Mouse (Mus musculus) liver, adult 2 months (tissue): ENCODE measurements around the gene Tanc1.

ENCODE experiments used
- CTCF ChIP-seq: fragments of 200-500 bp; IDR thresholded peaks from 2 replicates; pipeline ENCODE4 v1.5.1; 2011; ENCODE audit warnings: low read depth, low read length, control low read depth
- POLR2A ChIP-seq: fragments of 200-500 bp; IDR thresholded peaks from 2 replicates; pipeline ENCODE4 v1.6.1; 2011; ENCODE audit warnings: low read length, control low read depth; ENCODE audit not compliant: insufficient read depth; ENCODE audit errors: extremely low read depth

DNA sequence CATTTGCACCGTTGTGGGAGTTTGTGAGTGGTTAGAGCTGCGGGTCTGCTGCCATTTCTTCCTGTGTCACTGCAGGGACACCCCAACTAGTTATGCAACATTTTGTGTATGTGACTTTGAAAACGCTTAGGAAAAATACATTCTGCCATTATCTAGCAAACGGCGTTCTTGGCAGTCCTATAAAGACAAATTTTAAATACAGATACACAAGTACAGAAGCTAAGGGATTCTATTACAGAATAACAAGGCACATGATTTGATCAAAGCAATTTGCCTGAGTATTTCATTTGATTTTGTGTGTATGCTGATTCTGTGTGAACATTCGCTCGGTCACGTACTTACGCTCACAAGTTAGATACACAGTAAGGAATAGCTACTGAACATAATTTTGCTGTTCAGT lies 100.6 kb downstream of the Tanc1 start:
- no peak for TF ChIP-seq CTCF
- TF ChIP-seq POLR2A = no peak
